Mouse (Mus musculus) small intestine, adult 2 months (tissue): ENCODE measurements around the gene Ccdc92b.

Experiments used
- CTCF ChIP-seq: fragments of 200-500 bp; IDR thresholded peaks from 2 replicates; pipeline ENCODE4 v1.5.1; 2012; ENCODE audit warnings: low read depth, mild to moderate bottlenecking, control low read depth, inconsistent platforms, low read length, moderate library complexity, mixed read lengths; ENCODE audit not compliant: insufficient replicate concordance, insufficient read length; ENCODE audit errors: extremely low read depth
- POLR2A ChIP-seq: fragments of 200-500 bp; IDR thresholded peaks from 2 replicates; pipeline ENCODE4 v1.6.1; 2012; ENCODE audit warnings: low read depth, mild to moderate bottlenecking, control low read depth, inconsistent platforms, low read length, moderate library complexity

DNA sequence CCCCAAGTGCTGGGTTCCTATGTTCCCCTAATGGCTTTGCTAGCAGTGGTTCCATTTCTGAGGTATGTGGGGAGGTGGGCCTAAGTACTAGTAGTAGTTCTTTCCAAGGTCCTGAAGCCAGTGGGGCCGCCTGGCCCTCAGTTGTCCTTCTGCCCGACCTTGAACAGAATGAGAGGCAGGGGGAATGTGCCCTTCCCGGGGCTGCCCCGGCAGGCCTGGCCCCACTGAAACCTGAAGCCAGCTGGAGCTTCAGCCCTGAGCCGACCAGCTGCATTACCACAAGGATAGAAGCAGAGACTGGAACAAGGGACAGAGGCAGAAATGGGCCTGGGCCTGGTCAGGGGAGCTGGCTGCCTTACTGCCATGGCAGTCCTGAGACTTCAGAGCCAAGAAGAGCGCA lies 34.0 kb downstream of the Ccdc92b start:
- TF ChIP-seq CTCF: no peak
- no peak for TF ChIP-seq POLR2A
